Mouse (Mus musculus): ENCODE measurements around the gene Macrod1.

Gene Macrod1

DNA sequence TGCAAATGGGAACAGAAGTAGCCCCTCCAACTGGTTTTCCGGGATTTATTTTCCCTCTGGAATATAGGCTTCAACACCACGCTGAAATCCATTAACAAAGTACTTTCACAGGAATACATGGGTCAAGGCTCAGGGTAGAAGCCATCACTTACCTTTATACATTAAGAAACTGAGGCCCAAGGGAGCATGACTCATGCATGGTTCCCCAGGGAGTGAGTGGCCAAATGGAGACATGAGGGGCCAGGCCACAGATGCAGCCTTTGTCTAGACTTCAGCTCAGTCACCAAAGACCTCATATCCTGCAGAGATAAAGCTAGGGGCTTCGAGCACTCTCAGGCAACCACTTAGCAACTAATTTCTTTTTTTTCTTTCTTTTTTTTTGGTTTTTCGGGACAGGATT, 180.1 kb downstream of the Macrod1 start:
- DNase-seq (ENCODE audit: low spot score in 2 of 2) = no peak

DNA sequence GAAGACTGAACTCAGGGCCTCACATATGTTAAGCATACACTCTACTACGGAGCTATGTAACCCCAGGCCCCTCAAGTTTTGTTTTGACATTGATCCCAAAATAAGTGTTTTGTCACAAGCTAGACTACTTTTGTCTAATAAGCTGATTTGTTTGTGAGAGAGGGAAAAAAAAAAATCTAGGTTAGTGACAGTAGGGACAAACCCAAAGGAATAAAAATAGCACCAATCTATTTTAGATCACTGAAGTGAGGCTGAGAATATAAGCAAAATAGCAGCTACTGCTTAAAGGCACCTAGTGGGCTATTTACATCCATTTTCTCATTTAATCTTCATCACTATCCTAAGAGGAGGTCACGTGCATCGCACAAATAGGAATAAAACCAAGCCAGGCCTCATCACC, 183.0 kb downstream of the Macrod1 start:
- DNase-seq (ENCODE audit: low spot score in 2 of 2) = no peak

DNA sequence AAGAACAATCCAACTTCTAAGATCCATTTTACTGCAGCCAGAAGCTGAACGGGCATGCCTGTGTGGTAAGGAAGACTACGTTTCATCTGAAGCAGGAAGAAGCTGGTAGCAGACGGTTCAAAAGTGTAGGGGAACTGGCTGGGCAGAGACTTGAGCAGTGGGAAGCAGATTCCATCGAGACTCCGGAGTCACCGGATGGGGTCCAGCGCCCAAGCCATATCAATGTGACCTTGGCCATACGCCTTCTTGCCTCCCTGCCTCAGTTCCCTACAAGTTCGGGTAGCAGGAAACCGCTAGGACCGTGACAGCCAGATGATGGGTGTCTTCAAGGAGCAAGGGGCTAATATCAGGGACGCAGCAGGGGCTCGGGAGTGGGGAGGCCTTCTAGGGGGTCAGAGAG, 183.7 kb downstream of the Macrod1 start:
- peak in 1 of 2 experiments; percentile 28 for DNase-seq (ENCODE audit: low spot score in 2 of 2)

DNA sequence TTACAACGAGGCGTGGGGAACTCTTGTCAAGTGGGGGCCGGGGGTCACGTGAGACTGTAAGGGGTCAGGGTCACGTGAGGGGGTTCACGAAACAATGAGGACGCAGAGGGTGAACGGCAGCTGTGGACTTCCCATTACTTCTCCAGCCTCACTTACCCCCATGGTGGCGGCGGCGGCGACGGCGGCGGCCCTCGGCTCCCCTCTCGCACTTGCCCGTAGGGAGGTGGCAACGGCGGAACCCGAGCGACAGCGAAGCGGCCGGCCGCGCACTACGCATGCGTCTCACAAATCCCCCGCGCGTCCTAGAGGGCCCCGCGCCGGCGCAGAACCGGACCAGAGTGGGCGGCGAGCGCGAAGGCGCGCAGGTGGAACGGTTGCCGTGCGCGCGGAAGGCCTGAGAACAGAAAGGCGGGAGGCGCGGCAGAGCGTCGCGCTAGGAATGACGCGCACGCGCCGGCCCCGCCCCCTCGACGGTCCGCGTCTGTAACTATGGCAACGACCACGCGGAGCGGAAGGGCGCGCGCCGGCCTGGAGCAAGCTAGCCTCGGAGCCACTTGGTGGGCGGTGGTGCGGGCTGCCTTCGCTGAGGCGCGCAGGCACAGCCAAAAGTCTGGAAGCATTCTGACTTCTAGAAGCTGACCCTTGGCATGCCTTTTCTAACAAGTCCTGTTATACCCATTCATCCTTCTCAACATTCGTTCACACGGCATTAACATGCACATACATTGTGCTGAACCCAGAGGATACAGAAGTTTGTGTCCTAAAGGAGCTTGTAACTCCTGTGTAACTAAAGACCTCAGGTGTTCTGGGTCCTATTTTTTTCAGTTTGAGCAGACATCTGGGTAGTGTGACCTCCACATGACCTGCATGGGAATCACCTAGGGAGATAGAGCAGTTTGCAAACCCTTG, 184.4 kb downstream of the Macrod1 start, which contains the start of gene Naa40:
Gene Naa40 (minus strand): TSS at position 402 of the 909 bp plus-strand sequence.
- peak; percentile 94 to 95 for DNase-seq (ENCODE audit: low spot score in 2 of 2)

DNA sequence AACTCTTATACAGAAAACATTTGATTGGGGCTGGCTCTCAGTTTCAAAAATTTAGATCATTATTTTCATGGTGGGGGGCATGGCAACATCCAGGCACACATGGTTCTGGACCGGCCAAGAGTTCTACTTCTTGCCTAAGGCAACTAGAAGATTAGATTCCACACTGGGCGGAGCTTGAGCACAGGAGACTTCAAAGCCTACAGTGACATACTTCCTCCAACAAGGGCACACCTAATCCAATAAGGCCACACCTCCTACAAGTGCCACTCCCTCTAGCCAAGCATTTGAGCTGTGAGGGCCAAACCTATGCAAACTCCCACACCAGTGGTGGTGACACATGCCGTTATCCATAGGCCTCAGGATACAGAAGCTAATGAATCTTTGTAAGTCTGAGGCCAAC, 189.4 kb downstream of the Macrod1 start:
- no peak for DNase-seq (ENCODE audit: low spot score in 2 of 2)
